Mouse (Mus musculus): ENCODE data around the gene Rnf6.

Rnf6 gene

GRCm38 (mm10) chr5:146220879-146221714 is at the start of gene Rnf6:
TSS of gene Rnf6 (minus strand) at chr5:146221555.
- peak; percentile 95 to 97 for DNase-seq

GRCm38 (mm10) chr5:146270593-146270992 is 49.2 kb upstream of the Rnf6 start:
- no peak for DNase-seq

GRCm38 (mm10) chr5:146267776-146268175 is 46.4 kb upstream of the Rnf6 start:
- no peak for DNase-seq

GRCm38 (mm10) chr5:146265934-146266591 is 44.7 kb upstream of the Rnf6 start:
- no peak for DNase-seq

GRCm38 (mm10) chr5:146260003-146260402 is 38.6 kb upstream of the Rnf6 start:
- DNase-seq = no peak

- DNase-seq = no peak
Observed at GRCm38 (mm10) chr5:146253644-146254043, 32.3 kb upstream of the Rnf6 start.

GRCm38 (mm10) chr5:146251663-146252429 is 30.5 kb upstream of the Rnf6 start:
- DNase-seq = no peak

GRCm38 (mm10) chr5:146250369-146251075 is 29.2 kb upstream of the Rnf6 start:
- no peak for DNase-seq

GRCm38 (mm10) chr5:146248746-146249145 is 27.4 kb upstream of the Rnf6 start:
- DNase-seq = no peak

GRCm38 (mm10) chr5:146247709-146248108 is 26.4 kb upstream of the Rnf6 start:
- no peak for DNase-seq

GRCm38 (mm10) chr5:146246386-146246785 is 25.0 kb upstream of the Rnf6 start:
- no peak for DNase-seq

- no peak for DNase-seq
Observed at GRCm38 (mm10) chr5:146245646-146246370, 24.5 kb upstream of the Rnf6 start.

GRCm38 (mm10) chr5:146245193-146245592 is 23.8 kb upstream of the Rnf6 start:
- DNase-seq = no peak

GRCm38 (mm10) chr5:146241202-146241601 is 19.8 kb upstream of the Rnf6 start:
- DNase-seq = no peak

GRCm38 (mm10) chr5:146240771-146241170 is 19.4 kb upstream of the Rnf6 start:
- no peak for DNase-seq

- no peak for DNase-seq
Observed at GRCm38 (mm10) chr5:146238274-146238673, 16.9 kb upstream of the Rnf6 start.

- DNase-seq = no peak
Observed at GRCm38 (mm10) chr5:146234336-146234735, 13.0 kb upstream of the Rnf6 start.

- no peak for DNase-seq
Observed at GRCm38 (mm10) chr5:146232816-146233215, 11.5 kb upstream of the Rnf6 start.

GRCm38 (mm10) chr5:146232056-146232675 is 10.8 kb upstream of the Rnf6 start:
- no peak for DNase-seq

- no peak for DNase-seq
Observed at GRCm38 (mm10) chr5:146231655-146231996, 10.3 kb upstream of the Rnf6 start.

GRCm38 (mm10) chr5:146230864-146231654 is 9.7 kb upstream of the Rnf6 start, which contains the start of gene Cdk8:
TSS of gene Cdk8 (plus strand) at chr5:146231230.
- peak; percentile 91 to 96 for DNase-seq

All from kidney, postnatal 4 days (tissue).